Mouse (Mus musculus): Measurements from ENCODE around the gene Arl15.

Gene Arl15

GRCm38 (mm10) chr13:113995490-113996236 lies 201.4 kb downstream of the Arl15 start:
- no peak for DNase-seq

DNA sequence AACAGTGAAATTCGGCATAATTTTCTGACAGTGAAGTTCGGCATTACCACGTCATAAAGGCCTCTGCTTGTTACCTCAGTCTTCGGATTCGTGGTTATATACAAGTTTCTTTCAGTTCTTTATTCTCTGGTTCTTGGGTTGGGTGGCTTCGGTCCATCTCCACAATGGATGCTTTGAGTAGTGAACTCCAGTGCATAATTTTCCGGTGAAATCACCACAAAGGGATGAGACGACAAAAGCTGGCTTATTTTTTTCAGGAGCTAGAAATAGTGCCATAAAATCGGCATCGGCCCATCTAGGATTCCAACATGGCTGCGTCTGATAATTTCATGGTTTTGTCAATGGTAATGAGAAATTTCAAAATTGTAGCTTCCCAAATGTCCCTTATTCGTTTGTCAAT lies 204.5 kb downstream of the Arl15 start:
- DNase-seq: no peak

DNA sequence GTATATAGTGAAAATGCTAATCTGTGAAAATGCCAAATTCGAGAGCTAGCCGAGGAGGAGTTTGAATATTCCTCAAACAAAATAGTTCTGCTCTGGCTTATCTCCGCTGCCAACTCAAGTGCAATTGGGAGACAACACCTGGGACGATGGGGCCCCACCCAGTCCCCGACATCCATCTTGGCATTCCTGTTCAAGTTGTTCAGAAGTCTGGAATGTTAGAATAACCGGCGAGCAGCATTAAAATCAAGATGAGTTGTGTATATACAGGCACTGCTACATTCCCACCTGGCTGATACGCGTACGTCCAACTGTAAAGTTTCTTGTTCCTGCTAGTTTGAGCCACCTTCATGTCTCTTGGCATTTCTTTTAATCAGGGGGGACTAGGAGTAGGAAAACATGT lies 209.2 kb downstream of the Arl15 start:
- no peak for DNase-seq

- DNase-seq: no peak
Measured at GRCm38 (mm10) chr13:114004191-114004590, 209.9 kb downstream of the Arl15 start.

DNA sequence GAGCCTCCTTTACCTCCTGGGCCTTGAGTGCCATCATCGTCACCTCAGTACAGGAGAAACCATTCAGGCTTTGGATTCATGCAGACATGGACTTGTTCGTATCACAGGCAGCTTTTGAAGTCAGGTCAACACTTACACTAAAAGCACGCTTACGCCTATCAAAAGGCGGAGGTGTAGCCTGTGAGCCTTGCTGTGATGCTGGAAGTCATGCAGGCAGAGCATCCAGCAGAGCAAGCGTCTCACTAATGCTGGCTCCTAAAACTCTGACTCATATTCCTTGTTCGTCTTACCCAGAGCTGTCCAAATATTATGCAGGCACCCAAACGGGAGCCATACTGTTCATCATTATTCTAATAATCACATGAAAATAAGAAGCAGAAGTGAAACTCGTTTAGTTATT lies 215.5 kb downstream of the Arl15 start:
- no peak for DNase-seq

DNA sequence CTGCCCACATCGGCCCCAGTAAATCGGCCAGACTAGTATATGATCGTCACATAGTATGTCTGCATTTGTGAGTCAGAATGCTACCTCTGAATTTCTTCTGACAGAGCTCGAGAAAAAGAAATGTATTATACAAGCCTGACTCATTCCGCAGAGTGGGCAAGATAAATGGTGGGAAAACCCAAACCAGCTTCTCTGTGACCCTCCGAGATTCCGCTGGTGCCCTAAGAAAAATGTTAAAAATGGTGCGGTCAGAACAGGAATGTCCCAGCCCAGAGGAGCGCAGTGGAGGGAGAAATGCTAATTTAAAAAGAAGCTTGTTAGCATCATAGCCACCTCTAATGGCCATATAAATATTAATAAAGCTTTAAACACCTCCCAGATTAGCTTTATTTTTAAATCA lies 216.2 kb downstream of the Arl15 start:
- DNase-seq: no peak

DNA sequence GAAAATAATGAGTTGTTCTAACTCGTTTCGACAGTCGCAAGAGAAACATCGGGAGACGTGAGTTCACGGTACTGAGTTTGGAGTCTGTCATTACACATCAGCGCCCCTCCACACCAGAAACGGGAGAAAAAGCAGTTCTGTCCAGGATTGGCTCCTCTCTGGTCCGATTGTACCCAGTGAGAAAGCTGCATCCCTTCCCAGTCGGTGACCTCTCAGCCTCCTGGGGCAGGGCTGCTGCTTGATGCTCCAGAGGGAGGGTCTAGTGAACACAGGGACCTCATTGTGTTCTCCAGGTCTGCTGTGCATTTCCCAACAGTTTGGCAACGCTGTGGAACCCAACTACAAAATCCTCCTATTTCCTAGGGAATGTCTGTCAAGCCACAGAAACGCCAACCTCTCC lies 216.7 kb downstream of the Arl15 start:
- DNase-seq: no peak

GRCm38 (mm10) chr13:114017928-114018327 lies 223.6 kb downstream of the Arl15 start:
- no peak for DNase-seq

DNA sequence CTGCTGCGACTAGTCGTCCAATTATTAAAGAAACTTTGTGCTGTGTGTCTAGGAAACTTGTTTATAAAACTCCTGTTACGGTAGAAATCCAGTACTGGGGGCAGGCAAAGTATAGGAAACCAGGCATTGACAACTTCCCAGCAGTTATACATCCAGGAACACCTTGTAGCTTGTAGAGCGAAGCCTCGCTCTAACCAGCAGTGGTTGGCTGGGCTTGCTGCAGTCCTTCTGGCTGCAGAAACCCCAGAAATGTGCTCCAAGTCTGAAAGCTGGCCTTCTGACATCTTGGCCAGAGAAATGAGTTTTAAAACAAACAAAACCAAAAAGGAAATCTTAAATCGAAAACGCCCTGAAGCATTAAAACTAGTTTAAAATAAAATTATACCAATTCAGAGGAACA lies 229.2 kb downstream of the Arl15 start:
- DNase-seq: no peak

GRCm38 (mm10) chr13:114026306-114026705 lies 232.0 kb downstream of the Arl15 start:
- no peak for DNase-seq

GRCm38 (mm10) chr13:114026751-114027150 lies 232.4 kb downstream of the Arl15 start:
- DNase-seq: no peak

GRCm38 (mm10) chr13:114048071-114048470 lies 253.8 kb downstream of the Arl15 start:
- no peak for DNase-seq

- no peak for DNase-seq
Measured at GRCm38 (mm10) chr13:114048688-114049087, 254.4 kb downstream of the Arl15 start.

- DNase-seq: no peak
Measured at GRCm38 (mm10) chr13:114051151-114051850, 257.0 kb downstream of the Arl15 start.

DNA sequence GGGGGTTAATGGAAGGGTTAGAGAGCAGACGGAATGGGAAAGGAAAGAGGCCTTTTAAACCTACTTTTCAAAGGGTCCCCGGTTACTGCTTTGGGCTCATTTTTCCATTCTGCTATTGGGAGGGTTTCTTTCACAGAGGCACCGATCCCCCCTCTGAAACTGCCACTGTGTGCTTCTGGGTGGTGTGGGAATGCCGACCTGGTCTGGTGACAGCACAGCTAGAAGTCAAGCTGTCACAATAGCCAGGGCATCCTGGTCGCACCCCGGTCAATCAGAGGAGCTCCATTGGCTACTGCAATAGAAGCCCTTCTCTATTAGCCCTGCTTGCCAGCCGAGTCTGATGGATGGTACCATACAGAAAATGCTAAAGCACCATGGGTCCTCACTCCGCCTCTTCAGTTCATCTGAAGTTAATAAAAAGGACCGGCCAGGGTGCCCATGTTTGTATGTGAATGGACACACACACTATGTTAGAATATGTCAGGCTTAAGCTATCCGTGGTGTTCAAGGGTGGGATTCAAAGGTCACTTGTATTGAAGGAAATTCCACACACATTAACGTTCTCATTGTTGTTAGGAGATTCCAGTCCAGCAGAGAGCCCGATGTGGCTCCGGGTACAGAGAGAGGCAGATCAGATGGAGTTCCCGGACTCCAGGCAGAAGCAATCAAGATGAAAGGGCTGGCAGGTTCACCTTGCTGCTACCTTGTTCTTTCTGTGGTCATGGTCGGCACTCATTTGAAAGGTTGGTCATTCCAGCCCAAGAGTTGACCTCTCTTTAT lies 258.3 kb downstream of the Arl15 start:
- no peak for DNase-seq

- no peak for DNase-seq
Measured at GRCm38 (mm10) chr13:114053261-114053660, 259.0 kb downstream of the Arl15 start.

DNA sequence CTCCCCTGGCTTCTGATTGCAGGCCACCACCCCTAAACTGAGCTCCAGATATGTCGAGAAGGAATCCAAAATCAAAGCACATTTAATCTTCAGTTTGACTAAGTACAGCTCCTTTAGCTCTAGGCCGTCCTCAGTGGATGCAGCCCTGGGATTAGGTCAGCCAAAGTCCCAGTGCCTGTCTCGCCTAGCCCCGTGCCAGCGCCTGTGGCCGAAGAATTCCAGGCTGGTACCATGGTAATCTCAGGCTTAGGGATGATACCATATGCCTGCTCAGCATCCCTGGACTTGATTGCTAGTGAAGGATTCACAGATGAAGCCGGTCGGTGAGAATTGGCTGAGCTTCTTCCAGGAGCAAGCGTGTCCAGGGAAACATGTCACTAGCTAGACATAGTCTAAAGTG lies 261.4 kb downstream of the Arl15 start:
- DNase-seq: no peak

- DNase-seq: no peak
Measured at GRCm38 (mm10) chr13:114060258-114060657, 266.0 kb downstream of the Arl15 start.

DNA sequence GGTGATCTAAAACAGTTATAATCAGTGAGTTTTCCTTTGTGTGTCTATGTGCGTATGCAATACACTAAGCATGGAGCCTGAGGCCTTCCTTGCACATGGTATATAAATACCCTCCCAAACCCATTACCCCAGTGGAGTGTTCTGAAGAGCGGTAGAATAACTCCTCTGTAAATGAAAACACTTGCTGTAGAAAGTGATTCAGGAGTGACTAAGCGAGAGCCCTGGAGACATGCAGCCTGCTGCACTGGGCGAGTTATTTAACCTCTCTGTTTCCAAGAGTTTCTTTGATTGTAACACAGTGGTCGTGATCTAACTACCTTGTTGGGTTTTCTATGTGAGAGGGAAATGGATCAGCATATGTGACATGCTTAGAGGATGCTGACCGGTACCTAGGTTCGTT lies 266.9 kb downstream of the Arl15 start:
- DNase-seq: no peak

- no peak for DNase-seq
Measured at GRCm38 (mm10) chr13:114064069-114064468, 269.8 kb downstream of the Arl15 start.

DNA sequence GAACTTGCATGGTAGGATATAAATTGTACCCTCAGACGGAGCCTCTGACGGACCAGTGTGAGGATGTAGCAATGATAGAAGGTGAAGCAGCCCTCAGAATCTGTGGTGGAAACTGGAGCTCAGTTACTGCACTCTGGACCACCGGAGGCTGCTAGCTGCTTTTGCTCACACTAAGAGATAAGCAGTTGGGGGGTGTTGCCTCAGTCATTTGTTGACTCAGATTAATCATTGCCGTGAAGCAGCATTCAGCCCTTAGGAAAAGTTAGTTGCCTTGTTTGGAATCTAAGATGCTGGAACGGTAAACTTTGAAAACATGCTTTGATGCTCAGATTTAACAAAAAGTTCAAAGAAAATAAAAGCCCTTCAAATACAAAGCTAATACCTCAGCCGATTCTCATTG lies 270.7 kb downstream of the Arl15 start:
- DNase-seq: no peak

DNA sequence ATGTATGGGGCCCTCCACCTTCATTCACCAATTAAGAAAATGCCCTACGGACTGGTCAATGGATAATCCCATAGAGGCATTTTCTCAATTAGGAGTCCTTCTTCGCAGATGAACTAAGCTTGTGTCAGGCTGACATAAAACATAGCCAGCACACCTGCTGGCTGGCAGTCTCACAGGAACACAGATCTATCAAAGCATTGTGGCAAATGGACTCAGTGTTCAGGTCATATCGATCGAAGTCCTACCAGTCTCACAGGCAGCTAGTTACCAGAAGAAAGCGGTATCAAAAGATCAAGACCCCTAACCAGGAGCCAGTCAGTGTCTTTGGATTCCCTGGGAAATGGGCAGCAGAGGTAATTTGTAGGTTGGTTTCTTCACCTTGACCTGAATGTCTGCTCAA lies 274.1 kb downstream of the Arl15 start:
- DNase-seq: no peak

- DNase-seq: no peak
Measured at GRCm38 (mm10) chr13:114071439-114071838, 277.1 kb downstream of the Arl15 start.

- no peak for DNase-seq
Measured at GRCm38 (mm10) chr13:114074471-114074870, 280.2 kb downstream of the Arl15 start.

Data from kidney, adult 8-10 months (tissue).